Comparison of ENCODE assay signal across 8 mouse cellular contexts in genomic region chr9:105053812-105054211, GRCm38 (mm10). TPM values are rescaled to one million over a fixed set of nuclear protein-coding genes. Genes with fewer than 3 reads are reported as not detected.
DNase-seq lines count a peak whose midpoint lies in the region; ATAC-seq and TF ChIP-seq lines count a peak whose summit lies in the region.

No protein-coding gene starts in this region.

- 50% methylated on average over 4 of the region's 4 CpGs for WGBS in heart, embryonic 12.5 days
- WGBS in bone marrow, adult 2 months, result 8% methylated on average over 4 of the region's 4 CpGs
- WGBS in hindbrain, embryonic 13.5 days, result 59% methylated on average over 4 of the region's 4 CpGs
- WGBS in midbrain, embryonic 12.5 days, result 51% methylated on average over 4 of the region's 4 CpGs

- H3K27ac ChIP-seq in heart, embryonic 12.5 days (ENCODE audit: poor library complexity, severe bottlenecking), result peak overlapping the region; percentile 55; the same call in 1 of the 2 replicates
- H3K27ac ChIP-seq in bone marrow, adult 2 months (ENCODE audit: control insufficient read depth, insufficient read depth, low read depth, low read length, poor library complexity), result no peak overlapping the region
- H3K27ac ChIP-seq in hindbrain, embryonic 13.5 days, result no peak overlapping the region
- no peak overlapping the region for H3K27ac ChIP-seq in midbrain, embryonic 12.5 days (replicated peaks)

- no peak for DNase-seq in heart, postnatal 4 days
- no peak for DNase-seq in urinary bladder, postnatal 4 days (ENCODE audit: low spot score in 2 of 2)
- no peak for DNase-seq in urinary bladder, postnatal 10 days (ENCODE audit: low spot score)

- H3K4me1 ChIP-seq in heart, embryonic 12.5 days (replicated peaks), result 0 out of 2 replicates have a peak, but pooled peaks cover 3% of the 10 kb centered on the region
- H3K4me1 ChIP-seq in bone marrow, adult 2 months (ENCODE audit: control insufficient read depth, insufficient read depth, low read length), result no peaks in the 10 kb centered on the region
- H3K4me1 ChIP-seq in hindbrain, embryonic 13.5 days (replicated peaks), result peaks cover 16% of the 10 kb centered on the region
- peaks cover 11% of the 10 kb centered on the region for H3K4me1 ChIP-seq in midbrain, embryonic 12.5 days

- peak overlapping the region; percentile 84 for H3K4me2 ChIP-seq in heart, embryonic 12.5 days
- peak overlapping the region; percentile 77 for H3K4me2 ChIP-seq in hindbrain, embryonic 13.5 days
- H3K4me2 ChIP-seq in midbrain, embryonic 12.5 days (replicated peaks), result peak overlapping the region; percentile 72

- H3K9me3 ChIP-seq in heart, embryonic 12.5 days (replicated peaks), result no peaks in the 10 kb centered on the region
- no peaks in the 10 kb centered on the region for H3K9me3 ChIP-seq in hindbrain, embryonic 13.5 days
- H3K9me3 ChIP-seq in midbrain, embryonic 12.5 days, result no peaks in the 10 kb centered on the region

- ATAC-seq in heart, embryonic 12.5 days (ENCODE audit: insufficient number of reproducible peaks, low FRiP score), result no peak
- no peak for ATAC-seq in hindbrain, embryonic 13.5 days (ENCODE audit: low FRiP score)
- no peak for ATAC-seq in midbrain, embryonic 12.5 days (ENCODE audit: low FRiP score, low read depth)
- ATAC-seq in monocyte, adult 5-6 weeks (replicated peaks; ENCODE audit: insufficient number of reproducible peaks, low FRiP score, low TSS enrichment, poor library complexity, severe bottlenecking), result no peak

- no peaks in the 10 kb centered on the region for H3K27me3 ChIP-seq in heart, embryonic 12.5 days (replicated peaks)
- 0 out of 2 replicates have a peak, but pooled peaks cover 5% of the 10 kb centered on the region for H3K27me3 ChIP-seq in hindbrain, embryonic 13.5 days
- H3K27me3 ChIP-seq in midbrain, embryonic 12.5 days, result no peaks in the 10 kb centered on the region

- peak overlapping the region; percentile 88 for H3K9ac ChIP-seq in heart, embryonic 12.5 days
- H3K9ac ChIP-seq in hindbrain, embryonic 13.5 days, result peak overlapping the region; percentile 98
- H3K9ac ChIP-seq in midbrain, embryonic 12.5 days (replicated peaks), result peak overlapping the region; percentile 98

- TF ChIP-seq CTCF in bone marrow, adult 2 months (IDR thresholded peaks at IDR 0.05; ENCODE audit: control insufficient read depth, insufficient read depth, low read length), result no peak

- H3K36me3 ChIP-seq in heart, embryonic 12.5 days, result peaks cover 37% of the 10 kb centered on the region
- H3K36me3 ChIP-seq in hindbrain, embryonic 13.5 days, result peaks cover 36% of the 10 kb centered on the region
- peaks cover 33% of the 10 kb centered on the region for H3K36me3 ChIP-seq in midbrain, embryonic 12.5 days

- H3K4me3 ChIP-seq in heart, embryonic 12.5 days, result peak overlapping the region; percentile 88
- peak overlapping the region; percentile 69 for H3K4me3 ChIP-seq in bone marrow, adult 2 months (replicated peaks; ENCODE audit: control insufficient read depth, low read depth, low read length)
- H3K4me3 ChIP-seq in hindbrain, embryonic 13.5 days, result peak overlapping the region; percentile 99
- peak overlapping the region; percentile 97 for H3K4me3 ChIP-seq in midbrain, embryonic 12.5 days

- TF ChIP-seq POLR2A in bone marrow, adult 2 months (IDR thresholded peaks at IDR 0.05; ENCODE audit: borderline replicate concordance, control insufficient read depth, low read depth, low read length), result no peak

RNA-seq across cellular contexts. Expression of gene Mrpl3, which starts 0.8 kb away (rescaled TPM):
- 116 and 124 TPM in 2 replicates for polyA plus RNA-seq in heart, embryonic 12.5 days (2016; fragmentation: Nextera tagmentation; extraction: Ambion mirVana)
- 100 to 1,000 TPM; 138 to 146 TPM for total RNA-seq in heart, postnatal 4 days (2021)
- polyA plus RNA-seq in bone marrow, adult 2 months (2011; ENCODE audit: insufficient read depth, insufficient read length, low replicate concordance, missing spikeins), result 10.4 and 14.7 TPM in 2 replicates
- 94.7 and 100 TPM in 2 replicates for polyA plus RNA-seq in hindbrain, embryonic 13.5 days (2015; fragmentation: Nextera tagmentation; extraction: Ambion mirVana)
- polyA plus RNA-seq in midbrain, embryonic 12.5 days (2016; fragmentation: Nextera tagmentation; extraction: Ambion mirVana), result 113 and 114 TPM in 2 replicates
- total RNA-seq in monocyte, adult 5-6 weeks (2017), result 40.3 to 53.0 TPM (median 43.7 TPM) in 3 replicates
